In genomic region chr1:189875439-189875861, GRCm38 (mm10) we compare ENCODE assay signal across 10 mouse cellular contexts. TPM values are rescaled to one million over a fixed set of nuclear protein-coding genes. Genes with fewer than 3 reads are reported as not detected.
DNase-seq lines count a peak whose midpoint lies in the region; ATAC-seq lines count a peak whose summit lies in the region.
"Had no signal": no experiment of that assay in that cellular context is flagged by ENCODE, and none has a peak within 500 bp of the region (broad histone marks: within the 10 kb centered on the region; RNA-seq: fewer than 3 reads in every experiment).

No protein-coding gene starts in this region.

- peak overlapping the region; percentile 6; the same call in 1 of the 2 replicates for H3K4me2 ChIP-seq in intestine, embryonic 14.5 days (ENCODE audit: low read length)

- H3K4me1 ChIP-seq in intestine, embryonic 14.5 days (replicated peaks; ENCODE audit: control insufficient read depth, insufficient read depth, low read length), result peaks cover 13% of the 10 kb centered on the region

- WGBS in intestine, embryonic 14.5 days, result 19% methylated on average over 6 of the region's 6 CpGs

- peak overlapping the region; percentile 34; the same call in 1 of the 2 replicates for H3K27ac ChIP-seq in intestine, embryonic 14.5 days (ENCODE audit: low read depth)

- no peak overlapping the region for H3K9ac ChIP-seq in intestine, embryonic 14.5 days (ENCODE audit: low read length)
- H3K9ac ChIP-seq: forebrain, postnatal 0 days had no signal

- DNase-seq in kidney, adult 11 months, result peak; percentile 71
- no peak for DNase-seq in kidney, adult 18-20 months
- DNase-seq in intestine, embryonic 14.5 days (ENCODE audit: low spot score), result no peak
- peak; percentile 46 to 53 for DNase-seq in kidney, postnatal 36 days
- peak; percentile 20 for DNase-seq in splenic B cell, adult 2 months (ENCODE audit: low read depth, low spot score)
- DNase-seq in MN1 (ENCODE audit: low spot score), result no peak
- no peak for DNase-seq in cerebellum, adult 11 months
- DNase-seq: forebrain, postnatal 0 days; liver; thymus, postnatal 25 days had no signal

- ATAC-seq in intestine, embryonic 14.5 days (replicated peaks; ENCODE audit: low FRiP score, low TSS enrichment, low read depth), result peak; percentile 26; the same call in 1 of the 2 replicates
- ATAC-seq: forebrain, postnatal 0 days had no signal

- H3K36me3 ChIP-seq in intestine, embryonic 14.5 days (ENCODE audit: control insufficient read depth, insufficient read depth, low read length), result peaks cover 18% of the 10 kb centered on the region; the same call in 1 of the 2 replicates
- H3K36me3 ChIP-seq in splenic B cell, adult 2 months (ENCODE audit: control insufficient read depth, insufficient read depth, low read length, poor library complexity, severe bottlenecking), result no peaks in the 10 kb centered on the region

- H3K27me3 ChIP-seq in intestine, embryonic 14.5 days (replicated peaks; ENCODE audit: control insufficient read depth, insufficient read depth, low read length), result no peaks in the 10 kb centered on the region
- H3K27me3 ChIP-seq in splenic B cell, adult 2 months (ENCODE audit: control insufficient read depth, insufficient read depth, low read length, poor library complexity, severe bottlenecking), result no peaks in the 10 kb centered on the region

- no peaks in the 10 kb centered on the region for H3K9me3 ChIP-seq in intestine, embryonic 14.5 days (ENCODE audit: control insufficient read depth, low read length)

- H3K4me3 ChIP-seq in intestine, embryonic 14.5 days (ENCODE audit: low read depth, low read length), result no peak overlapping the region

RNA-seq across cellular contexts. Expression of gene Smyd2, which starts 46.7 kb away (rescaled TPM):
- 124 and 127 TPM in 2 replicates for polyA plus RNA-seq in intestine, embryonic 14.5 days (2014; fragmentation: Nextera tagmentation; extraction: Ambion mirVana)

Comparison
In these comparisons a context has a peak if more than half of its experiments do, and no peak if none do; other contexts are left out.
1. DNase-seq: peak in kidney, adult 11 months (single experiment), kidney, postnatal 36 days (2 of 2) and splenic B cell, adult 2 months (single experiment); none in kidney, adult 18-20 months (single experiment), intestine, embryonic 14.5 days (single experiment), MN1 (single experiment) and cerebellum, adult 11 months (single experiment).